Mouse (Mus musculus) liver, embryonic 14.5 days (tissue): ENCODE results near the gene Tkt. TPM values are rescaled to one million over a fixed set of nuclear protein-coding genes. Genes with fewer than 3 reads are reported as not detected.

Experiments
- ATAC-seq: fragments of 200-750 bp; cut with Nextera tagmentation; 2 replicates; pipeline ENCODE4 v1.8.0; 2017; ENCODE audit warnings: moderate number of reproducible peaks, mild to moderate bottlenecking, moderate library complexity; ENCODE audit not compliant: insufficient read depth
- DNase-seq, 3 experiments: peaks; one replicate each; pipeline ENCODE4 v3.0.0-alpha.2; 2012 to 2013; ENCODE audit warnings: low read depth in 3 of 3, low spot score in 3 of 3
- H3K27ac ChIP-seq: fragments of 300-500 bp; sonication (generic); 2 replicates; pipeline ENCODE4 v1.5.1; 2014; ENCODE audit warnings: moderate library complexity, mild to moderate bottlenecking, control low read depth, inconsistent platforms
- H3K27me3 ChIP-seq: fragments of 300-500 bp; sonication (generic); 2 replicates; pipeline ENCODE4 v1.6.1; 2014; ENCODE audit warnings: mild to moderate bottlenecking, low read length, moderate library complexity; ENCODE audit not compliant: control insufficient read depth, insufficient read depth
- H3K36me3 ChIP-seq: fragments of 300-500 bp; sonication (generic); replicated peaks from 2 replicates; pipeline ENCODE4 v1.6.1; 2014; ENCODE audit warnings: low read depth; ENCODE audit not compliant: control insufficient read depth, insufficient read depth
- H3K4me1 ChIP-seq, 2 experiments: fragments of 200-500 bp in 1 of 2; fragments of 300-500 bp in 1 of 2; sonication (generic) in 1 of 2; replicated peaks; 2 replicates each; pipeline ENCODE4 v1.6.1; 2012 to 2014; ENCODE audit warnings: antibody characterized with exemption in 1 of 2, inconsistent platforms in 1 of 2, low read length in 1 of 2; ENCODE audit not compliant: control insufficient read depth in 2 of 2, insufficient read depth in 2 of 2
- H3K4me2 ChIP-seq: fragments of 300-500 bp; sonication (generic); 2 replicates; pipeline ENCODE4 v1.6.1; 2014; ENCODE audit warnings: low read depth, mild to moderate bottlenecking, control low read depth, moderate library complexity
- H3K4me3 ChIP-seq, 2 experiments: fragments of 200-500 bp in 1 of 2; fragments of 300-500 bp in 1 of 2; sonication (generic) in 1 of 2; 2 replicates each; pipeline ENCODE4 v1.5.1; 2012 to 2014; ENCODE audit warnings: low read depth in 2 of 2, low read length in 2 of 2, mild to moderate bottlenecking in 2 of 2, control low read depth in 1 of 2, inconsistent platforms in 1 of 2, moderate library complexity in 1 of 2; ENCODE audit not compliant: insufficient read depth in 1 of 2
- H3K9ac ChIP-seq: fragments of 300-500 bp; sonication (generic); replicated peaks from 2 replicates; pipeline ENCODE4 v1.6.1; 2014; ENCODE audit warnings: mild to moderate bottlenecking, control low read depth, moderate library complexity
- H3K9me3 ChIP-seq: fragments of 300-500 bp; sonication (generic); 2 replicates; pipeline ENCODE4 v1.6.1; 2016; ENCODE audit warnings: low read length, mixed read lengths; ENCODE audit not compliant: control insufficient read depth
- CTCF ChIP-seq: IDR thresholded peaks from 2 replicates; pipeline ENCODE4 v1.5.1; 2016; ENCODE audit warnings: antibody characterized with exemption, low read depth, control low read depth
- EP300 ChIP-seq: IDR thresholded peaks from 2 replicates; pipeline ENCODE4 v1.6.1; 2016; ENCODE audit warnings: antibody characterized with exemption, low read depth
- WGBS: fragments of 180-500 bp; shearing (Covaris S2); extraction: QIAGEN DNeasy Blood & Tissue Kit; methylation state at CpG from one replicate; pipeline ENCODE4 v1.1.7; 2014; ENCODE audit not compliant: insufficient replicate concordance; 5-methylcytosine and 5-hydroxymethylcytosine counted together
- polyA plus RNA-seq, 2 experiments: library from polyadenylated mRNA; depleted of rRNA in 1 of 2; stranded (reverse) in 1 of 2; unstranded in 1 of 2; fragments of >200 nt; fragmentation: Nextera tagmentation in 1 of 2; extraction: Ambion mirVana in 1 of 2; gene quantifications; 2 replicates each; pipeline versions ENCODE4 v1.2.1 to v1.2.3; 2012 to 2014

The Tkt gene
- polyA plus RNA-seq, 2 experiments = 86.7 to 153 TPM

- Histone ChIP-seq H3K36me3 (no peaks in the 10 kb centered on the region; the same call in 1 of the 2 replicates), H3K27ac (no peak overlapping the region), H3K4me2 (no peak overlapping the region), H3K9ac (no peak overlapping the region), H3K27me3 (no peaks in the 10 kb centered on the region), H3K4me1 (0 out of 4 replicates have a peak, but pooled peaks cover 0 to 3% of the 10 kb centered on the region in 2 experiments), H3K4me3 (no peak overlapping the region), H3K9me3 (no peaks in the 10 kb centered on the region)
- ATAC-seq (no peak), DNase-seq (no peak)
- TF ChIP-seq EP300 (no peak), CTCF (no peak)
- 51% methylated on average over 4 of the region's 4 CpGs for WGBS
Observed at GRCm38 (mm10) chr14:30607696-30608095, 59.5 kb downstream of the Tkt start.

GRCm38 (mm10) chr14:30608176-30608575 is 60.0 kb downstream of the Tkt start:
- H3K9ac ChIP-seq = no peak overlapping the region
- H3K9me3 ChIP-seq = no peaks in the 10 kb centered on the region
- no peaks in the 10 kb centered on the region; the same call in 1 of the 2 replicates for H3K36me3 ChIP-seq
- H3K4me1 ChIP-seq = 0 out of 4 replicates have a peak, but pooled peaks cover 0 to 3% of the 10 kb centered on the region in 2 experiments
- DNase-seq = no peak
- 75% methylated on average over 6 of the region's 6 CpGs for WGBS
- H3K4me2 ChIP-seq = no peak overlapping the region
- no peak for TF ChIP-seq CTCF
- H3K4me3 ChIP-seq = no peak overlapping the region
- H3K27me3 ChIP-seq = no peaks in the 10 kb centered on the region
- no peak for ATAC-seq
- no peak overlapping the region for H3K27ac ChIP-seq

- no peaks in the 10 kb centered on the region for H3K9me3 ChIP-seq
- H3K4me1 ChIP-seq = 0 out of 4 replicates have a peak, but pooled peaks cover 0 to 3% of the 10 kb centered on the region in 2 experiments
- no peak overlapping the region for H3K4me2 ChIP-seq
- WGBS = 60% methylated on average over 3 of the region's 3 CpGs
- no peak for DNase-seq
- H3K36me3 ChIP-seq = no peaks in the 10 kb centered on the region; the same call in 1 of the 2 replicates
- no peak overlapping the region for H3K27ac ChIP-seq
- H3K4me3 ChIP-seq = no peak overlapping the region
- TF ChIP-seq CTCF (no peak), EP300 (no peak)
- H3K27me3 ChIP-seq = no peaks in the 10 kb centered on the region
- no peak overlapping the region for H3K9ac ChIP-seq
- no peak for ATAC-seq
Observed at GRCm38 (mm10) chr14:30609499-30609898, 61.3 kb downstream of the Tkt start.

- Histone ChIP-seq H3K36me3 (no peaks in the 10 kb centered on the region; the same call in 1 of the 2 replicates), H3K4me3 (no peak overlapping the region), H3K4me1 (0 out of 4 replicates have a peak, but pooled peaks cover 0 to 3% of the 10 kb centered on the region in 2 experiments), H3K4me2 (no peak overlapping the region), H3K27me3 (no peaks in the 10 kb centered on the region), H3K9ac (no peak overlapping the region), H3K9me3 (no peaks in the 10 kb centered on the region), H3K27ac (no peak overlapping the region)
- TF ChIP-seq CTCF (no peak), EP300 (no peak)
- DNase-seq = no peak
- 70% methylated on average over 2 of the region's 2 CpGs for WGBS
- ATAC-seq = no peak
Observed at GRCm38 (mm10) chr14:30610304-30610703, 62.1 kb downstream of the Tkt start.

- no peaks in the 10 kb centered on the region; the same call in 1 of the 2 replicates for H3K36me3 ChIP-seq
- 77% methylated on average over 3 of the region's 3 CpGs for WGBS
- no peak for ATAC-seq
- H3K27ac ChIP-seq = no peak overlapping the region
- 0 out of 4 replicates have a peak, but pooled peaks cover 0 to 3% of the 10 kb centered on the region in 2 experiments for H3K4me1 ChIP-seq
- no peaks in the 10 kb centered on the region for H3K27me3 ChIP-seq
- TF ChIP-seq CTCF = no peak
- no peak for TF ChIP-seq EP300
- no peak overlapping the region for H3K4me3 ChIP-seq
- no peak overlapping the region for H3K9ac ChIP-seq
- no peak overlapping the region for H3K4me2 ChIP-seq
- no peaks in the 10 kb centered on the region for H3K9me3 ChIP-seq
- DNase-seq = no peak
Observed at GRCm38 (mm10) chr14:30610940-30611339, 62.8 kb downstream of the Tkt start.
